Mouse (Mus musculus): Measurements from ENCODE around the gene Armc12. TPM values are rescaled to one million over a fixed set of nuclear protein-coding genes. Genes with fewer than 3 reads are reported as not detected.

The Armc12 gene
- polyA plus RNA-seq, 1 experiment from 2014 or later: not detected

GRCm38 (mm10) chr17:28571868-28572267 is 41.3 kb downstream of the Armc12 start:
- Histone ChIP-seq H3K4me1 (replicated peaks; ENCODE audit: insufficient read depth, low read length) (0 out of 2 replicates have a peak, but pooled peaks cover 3% of the 10 kb centered on the region), H3K4me3 (replicated peaks; ENCODE audit: low read depth, low read length) (no peak overlapping the region), H3K4me2 (ENCODE audit: low read length) (no peak overlapping the region), H3K36me3 (ENCODE audit: insufficient read depth, low read length) (no peaks in the 10 kb centered on the region), H3K9ac (ENCODE audit: low read depth, low read length) (no peak overlapping the region), H3K9me3 (replicated peaks; ENCODE audit: low read length) (no peaks in the 10 kb centered on the region), H3K27ac (no peak overlapping the region), H3K27me3 (ENCODE audit: insufficient read depth, low read length) (no peaks in the 10 kb centered on the region)
- DNase-seq (ENCODE audit: low spot score): no peak
- TF ChIP-seq CTCF (IDR thresholded peaks at IDR 0.05; ENCODE audit: low read depth): no peak
- WGBS: 79% methylated on average over 3 of the region's 3 CpGs
- ATAC-seq (replicated peaks; ENCODE audit: low FRiP score, low read depth): no peak

- DNase-seq (ENCODE audit: low spot score): no peak
- 82% methylated on average over 7 of the region's 7 CpGs for WGBS
- no peak for TF ChIP-seq CTCF (IDR thresholded peaks at IDR 0.05; ENCODE audit: low read depth)
- no peak for ATAC-seq (replicated peaks; ENCODE audit: low FRiP score, low read depth)
- Histone ChIP-seq H3K9me3 (replicated peaks; ENCODE audit: low read length) (no peaks in the 10 kb centered on the region), H3K36me3 (ENCODE audit: insufficient read depth, low read length) (no peaks in the 10 kb centered on the region), H3K4me3 (replicated peaks; ENCODE audit: low read depth, low read length) (no peak overlapping the region), H3K9ac (ENCODE audit: low read depth, low read length) (no peak overlapping the region), H3K27me3 (ENCODE audit: insufficient read depth, low read length) (no peaks in the 10 kb centered on the region), H3K27ac (no peak overlapping the region), H3K4me2 (ENCODE audit: low read length) (no peak overlapping the region), H3K4me1 (replicated peaks; ENCODE audit: insufficient read depth, low read length) (0 out of 2 replicates have a peak, but pooled peaks cover 3% of the 10 kb centered on the region)
Observed at GRCm38 (mm10) chr17:28572521-28572920, 41.9 kb downstream of the Armc12 start.

GRCm38 (mm10) chr17:28572941-28573340 is 42.3 kb downstream of the Armc12 start:
- no peak overlapping the region for H3K4me3 ChIP-seq (replicated peaks; ENCODE audit: low read depth, low read length)
- no peak overlapping the region for H3K4me2 ChIP-seq (ENCODE audit: low read length)
- no peaks in the 10 kb centered on the region for H3K36me3 ChIP-seq (ENCODE audit: insufficient read depth, low read length)
- 77% methylated on average over 6 of the region's 6 CpGs for WGBS
- no peaks in the 10 kb centered on the region for H3K27me3 ChIP-seq (ENCODE audit: insufficient read depth, low read length)
- H3K9ac ChIP-seq (ENCODE audit: low read depth, low read length): no peak overlapping the region
- no peaks in the 10 kb centered on the region for H3K9me3 ChIP-seq (replicated peaks; ENCODE audit: low read length)
- DNase-seq (ENCODE audit: low spot score): no peak
- no peak for ATAC-seq (replicated peaks; ENCODE audit: low FRiP score, low read depth)
- 0 out of 2 replicates have a peak, but pooled peaks cover 3% of the 10 kb centered on the region for H3K4me1 ChIP-seq (replicated peaks; ENCODE audit: insufficient read depth, low read length)
- no peak overlapping the region for H3K27ac ChIP-seq
- no peak for TF ChIP-seq CTCF (IDR thresholded peaks at IDR 0.05; ENCODE audit: low read depth)

DNA sequence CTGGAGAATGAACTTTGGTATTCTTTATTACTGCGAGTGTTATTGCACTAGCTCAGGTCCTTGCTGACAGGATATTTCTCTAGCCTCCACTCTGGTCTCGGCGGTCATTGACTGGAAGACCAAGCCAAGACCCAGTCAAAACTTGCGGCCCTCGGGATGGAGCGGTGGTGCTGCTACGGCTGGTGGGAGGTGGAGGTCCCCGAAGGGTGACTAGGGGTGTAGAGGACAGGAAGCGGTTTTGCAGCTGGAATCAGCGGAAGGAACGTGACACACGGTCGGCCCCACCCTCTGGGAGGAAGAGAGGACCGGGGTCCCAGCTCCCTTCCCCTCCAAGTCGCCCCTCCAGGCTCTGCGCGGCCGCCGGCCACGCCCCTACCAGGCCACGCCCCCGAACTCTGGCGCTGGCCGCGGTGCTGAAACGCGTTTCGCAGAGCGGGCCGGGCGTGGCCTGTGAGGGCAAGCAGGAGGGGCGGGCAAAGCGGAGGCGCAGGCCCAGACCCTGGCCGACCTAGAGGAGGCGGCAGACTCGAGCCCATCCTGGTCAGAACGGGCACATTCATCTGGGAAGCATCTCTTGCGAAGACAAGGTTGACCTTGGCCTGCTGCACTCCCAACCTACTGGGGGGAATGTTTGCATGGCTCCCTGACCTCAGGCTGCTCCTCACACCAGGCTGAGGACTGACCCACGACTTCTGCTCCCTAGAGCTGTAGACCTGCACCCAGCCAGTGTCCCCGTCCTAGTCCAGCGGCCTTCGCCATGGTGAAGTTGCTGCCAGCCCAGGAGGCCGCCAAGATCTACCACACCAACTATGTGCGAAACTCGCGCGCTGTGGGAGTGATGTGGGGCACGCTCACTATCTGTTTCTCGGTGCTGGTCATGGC is 44.9 kb downstream of the Armc12 start, which contains the start of gene Lhfpl5:
Gene Lhfpl5 (plus strand): TSS at position 398 of the 882 bp plus-strand sequence.
- Histone ChIP-seq H3K27ac (no peak within 1 kb of the TSS), H3K4me3 (replicated peaks; ENCODE audit: low read depth, low read length) (no peak within 1 kb of the TSS), H3K4me2 (ENCODE audit: low read length) (peak within 1 kb of the TSS; percentile 34), H3K27me3 (ENCODE audit: insufficient read depth, low read length) (no peaks in the 10 kb centered on the region), H3K4me1 (replicated peaks; ENCODE audit: insufficient read depth, low read length) (0 out of 2 replicates have a peak, but pooled peaks cover 3% of the 10 kb centered on the region), H3K9me3 (replicated peaks; ENCODE audit: low read length) (no peaks in the 10 kb centered on the region), H3K36me3 (ENCODE audit: insufficient read depth, low read length) (no peaks in the 10 kb centered on the region), H3K9ac (ENCODE audit: low read depth, low read length) (no peak within 1 kb of the TSS)
- 15% methylated on average over 50 of the region's 50 CpGs for whole genome bisulfite sequencing
- ATAC-seq (replicated peaks; ENCODE audit: low FRiP score, low read depth) (peak; percentile 48), DNase-seq (ENCODE audit: low spot score) (peak; percentile 71)
- peak; percentile 11; the same call in 1 of the 2 replicates for TF ChIP-seq CTCF (IDR thresholded peaks at IDR 0.05; ENCODE audit: low read depth)

DNA sequence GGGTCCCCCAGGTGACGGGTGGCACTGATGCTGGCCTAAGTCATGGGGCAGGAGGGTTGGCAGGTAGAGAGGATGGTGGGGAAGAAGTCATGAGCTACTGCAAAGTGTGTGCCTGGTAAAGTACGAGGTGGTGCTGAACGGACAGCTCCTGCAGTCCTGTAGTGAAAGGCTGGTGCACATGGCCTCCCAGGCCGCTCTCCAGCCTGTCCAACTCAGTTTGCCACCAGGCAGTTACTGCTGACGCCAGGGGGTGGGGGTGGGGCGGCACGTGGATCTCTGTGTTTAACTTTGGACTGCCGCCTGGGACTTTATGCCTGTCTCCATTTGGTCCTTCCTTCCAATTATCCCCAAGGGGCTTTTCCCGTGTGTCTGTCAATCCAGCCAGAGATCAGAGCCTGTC is 49.8 kb downstream of the Armc12 start:
- ATAC-seq (replicated peaks; ENCODE audit: low FRiP score, low read depth) (peak; percentile 63), DNase-seq (ENCODE audit: low spot score) (peak; percentile 94)
- no peak overlapping the region for H3K9ac ChIP-seq (ENCODE audit: low read depth, low read length)
- TF ChIP-seq CTCF (IDR thresholded peaks at IDR 0.05; ENCODE audit: low read depth): no peak
- no peak overlapping the region for H3K27ac ChIP-seq
- no peaks in the 10 kb centered on the region for H3K9me3 ChIP-seq (replicated peaks; ENCODE audit: low read length)
- H3K4me2 ChIP-seq (ENCODE audit: low read length): no peak overlapping the region
- no peak overlapping the region for H3K4me3 ChIP-seq (replicated peaks; ENCODE audit: low read depth, low read length)
- no peaks in the 10 kb centered on the region for H3K36me3 ChIP-seq (ENCODE audit: insufficient read depth, low read length)
- H3K27me3 ChIP-seq (ENCODE audit: insufficient read depth, low read length): no peaks in the 10 kb centered on the region
- 0 out of 2 replicates have a peak, but pooled peaks cover 3% of the 10 kb centered on the region for H3K4me1 ChIP-seq (replicated peaks; ENCODE audit: insufficient read depth, low read length)
- WGBS: under 1% methylated on average over 8 of the region's 9 CpGs

DNA sequence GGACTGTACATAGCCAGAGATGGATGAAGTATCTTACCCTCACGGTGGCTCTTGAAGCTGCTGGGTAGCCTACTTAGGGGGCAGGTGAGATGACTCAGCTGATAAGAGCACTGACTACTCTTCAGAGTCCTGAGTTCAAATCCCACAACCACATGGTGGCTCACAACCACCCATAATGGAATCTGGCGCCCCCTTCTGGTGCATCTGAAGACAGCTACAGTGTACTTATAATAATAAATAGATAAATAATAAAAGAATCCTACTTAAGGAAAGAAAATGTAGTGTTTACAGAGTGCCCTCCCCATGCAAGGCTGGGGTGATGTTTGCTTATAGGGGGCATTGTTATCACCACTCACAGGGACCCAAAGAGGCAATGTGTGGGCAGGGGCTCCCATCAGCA is 50.5 kb downstream of the Armc12 start:
- TF ChIP-seq CTCF (IDR thresholded peaks at IDR 0.05; ENCODE audit: low read depth): peak; percentile 18; the same call in 1 of the 2 replicates
- ATAC-seq (replicated peaks; ENCODE audit: low FRiP score, low read depth): no peak
- no peak overlapping the region for H3K4me2 ChIP-seq (ENCODE audit: low read length)
- WGBS: 69% methylated on average over 2 of the region's 2 CpGs
- no peaks in the 10 kb centered on the region for H3K36me3 ChIP-seq (ENCODE audit: insufficient read depth, low read length)
- H3K27me3 ChIP-seq (ENCODE audit: insufficient read depth, low read length): no peaks in the 10 kb centered on the region
- H3K4me1 ChIP-seq (replicated peaks; ENCODE audit: insufficient read depth, low read length): no peaks in the 10 kb centered on the region
- H3K4me3 ChIP-seq (replicated peaks; ENCODE audit: low read depth, low read length): no peak overlapping the region
- H3K27ac ChIP-seq: no peak overlapping the region
- DNase-seq (ENCODE audit: low spot score): no peak
- no peak overlapping the region for H3K9ac ChIP-seq (ENCODE audit: low read depth, low read length)
- H3K9me3 ChIP-seq (replicated peaks; ENCODE audit: low read length): no peaks in the 10 kb centered on the region

Measured in kidney, postnatal 0 days (tissue).